Mouse (Mus musculus) E14TG2a.4 (cell line): ENCODE data around the gene Slc39a10.

Source experiments
- CTCF ChIP-seq: conservative IDR thresholded peaks from 2 replicates; pipeline ENCODE4 v1.5.1; 2014; ENCODE audit warnings: low read length
- NANOG ChIP-seq: IDR thresholded peaks from 2 replicates; pipeline ENCODE4 v1.6.1; 2014; ENCODE audit warnings: borderline replicate concordance, low read length, mixed read lengths
- POU5F1 ChIP-seq: IDR thresholded peaks from 2 replicates; pipeline ENCODE4 v1.6.1; 2014; ENCODE audit warnings: low read length, borderline replicate concordance

GRCm38 (mm10) chr1:46830066-46830843, 62.4 kb downstream of the Slc39a10 start:
- TF ChIP-seq CTCF: no peak
- TF ChIP-seq POU5F1: no peak
- TF ChIP-seq NANOG: no peak
